Mouse (Mus musculus) cerebellum, adult 2 months (tissue): Measurements from ENCODE around the gene Cox8c.

Source experiments
- CTCF ChIP-seq: fragments of 200-500 bp; IDR thresholded peaks from 2 replicates; pipeline ENCODE4 v1.5.1; 2011; ENCODE audit warnings: low read depth, mild to moderate bottlenecking, control low read depth, low read length, moderate library complexity, borderline replicate concordance; ENCODE audit not compliant: insufficient read depth
- POLR2A ChIP-seq: fragments of 200-500 bp; IDR thresholded peaks from 2 replicates; pipeline ENCODE4 v1.6.1; 2011; ENCODE audit warnings: low read length, control low read depth, borderline replicate concordance; ENCODE audit not compliant: insufficient read depth

DNA sequence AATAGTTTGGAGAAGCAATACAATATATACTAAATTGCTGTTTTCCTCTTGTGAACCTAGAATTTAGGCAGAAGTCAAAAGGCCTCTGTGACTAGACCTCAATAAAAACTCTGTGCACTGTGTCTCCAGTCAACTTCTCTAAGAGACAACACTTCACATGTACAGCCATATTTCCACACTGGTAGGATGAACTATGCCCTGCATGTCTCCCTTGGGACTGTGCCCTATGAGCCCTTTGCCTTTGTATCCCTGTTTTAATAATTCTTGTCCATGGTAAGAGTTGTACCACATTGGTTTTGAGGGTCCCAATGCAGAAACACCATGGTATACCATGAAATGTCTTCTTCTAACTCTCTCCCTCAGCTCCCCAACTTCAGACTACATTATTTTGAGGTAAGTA, 38.3 kb upstream of the Cox8c start:
- TF ChIP-seq POLR2A: no peak
- no peak for TF ChIP-seq CTCF
